Mouse (Mus musculus) CD8-positive naive resting alpha-beta T cell, adult 2 months (primary cell): ENCODE data around the gene Cpne1.
A peak's percentile ranks its signal among the peaks of the same experiment; 100 is the strongest.
"Not testable (repeated sequence)": the region's sequence is repeated elsewhere in the genome, so short reads cannot be mapped to it uniquely, and the experiment has no call there.

Experiments used
- DNase-seq, 2 experiments: peaks; one replicate each; pipeline ENCODE4 v3.0.0; 2022; ENCODE audit warnings: low read depth in 2 of 2, low spot score in 2 of 2

Cpne1 gene

DNA sequence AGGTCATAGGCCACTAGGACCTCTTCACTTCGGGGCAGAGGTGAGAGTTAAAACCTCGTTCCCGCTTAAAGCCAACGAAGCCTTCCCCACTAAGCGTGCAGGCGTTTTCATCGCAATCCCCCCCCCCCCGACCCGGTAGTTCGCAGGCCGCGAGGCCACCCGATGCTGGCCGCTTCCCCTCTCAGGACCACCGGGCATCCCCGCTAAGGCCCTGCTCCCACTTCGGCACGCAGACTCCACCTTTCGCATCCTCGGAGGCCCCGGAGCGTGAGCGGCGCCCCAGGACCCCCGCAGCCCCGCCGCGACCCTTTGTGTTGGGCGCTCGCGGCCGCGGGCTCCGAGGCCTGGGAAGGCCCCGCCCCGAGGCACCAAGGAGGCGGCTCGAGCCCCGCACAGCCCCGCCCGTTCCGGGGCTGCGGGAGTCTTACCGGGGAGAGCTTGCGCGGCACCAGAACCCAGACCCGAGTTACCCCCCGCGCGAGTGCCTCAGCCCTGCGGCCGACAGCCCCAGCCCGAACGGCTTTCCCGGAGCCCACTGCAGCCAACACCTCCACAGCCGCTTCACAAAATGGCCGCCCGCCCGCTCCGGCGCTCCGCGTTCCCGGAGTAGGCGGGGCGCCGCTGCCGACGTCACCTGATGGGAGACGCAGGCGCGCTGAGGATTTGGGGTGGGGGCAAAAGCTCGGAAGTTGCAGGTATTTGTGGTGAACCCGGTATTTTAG lies at the start of gene Cpne1, which contains the start of gene Rbm12:
Gene Cpne1 (minus strand): TSS at position 608 of the 722 bp plus-strand sequence.
Gene Rbm12 (minus strand): TSS at position 621 of the 722 bp plus-strand sequence.
- DNase-seq: peak; percentile 88 to 94

DNA sequence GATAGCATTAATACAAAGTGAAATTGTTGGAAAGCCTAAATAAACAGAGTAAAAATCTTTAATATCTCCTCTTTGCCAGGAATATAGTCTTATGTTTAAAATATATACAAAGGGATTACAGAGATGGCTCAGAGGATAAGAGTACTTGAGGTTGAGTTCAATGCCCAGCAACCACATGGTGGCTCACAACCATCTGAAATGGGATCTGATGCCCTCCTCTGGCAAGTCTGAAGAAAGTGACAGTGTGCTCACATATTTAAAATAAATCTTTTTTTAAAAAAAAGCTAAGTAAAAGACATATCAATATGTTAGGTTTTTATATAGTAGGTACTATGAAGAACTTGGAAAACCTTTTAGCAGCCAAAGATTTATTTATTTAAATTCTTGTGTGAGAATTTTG lies 39.8 kb upstream of the Cpne1 start:
- no peak for DNase-seq

DNA sequence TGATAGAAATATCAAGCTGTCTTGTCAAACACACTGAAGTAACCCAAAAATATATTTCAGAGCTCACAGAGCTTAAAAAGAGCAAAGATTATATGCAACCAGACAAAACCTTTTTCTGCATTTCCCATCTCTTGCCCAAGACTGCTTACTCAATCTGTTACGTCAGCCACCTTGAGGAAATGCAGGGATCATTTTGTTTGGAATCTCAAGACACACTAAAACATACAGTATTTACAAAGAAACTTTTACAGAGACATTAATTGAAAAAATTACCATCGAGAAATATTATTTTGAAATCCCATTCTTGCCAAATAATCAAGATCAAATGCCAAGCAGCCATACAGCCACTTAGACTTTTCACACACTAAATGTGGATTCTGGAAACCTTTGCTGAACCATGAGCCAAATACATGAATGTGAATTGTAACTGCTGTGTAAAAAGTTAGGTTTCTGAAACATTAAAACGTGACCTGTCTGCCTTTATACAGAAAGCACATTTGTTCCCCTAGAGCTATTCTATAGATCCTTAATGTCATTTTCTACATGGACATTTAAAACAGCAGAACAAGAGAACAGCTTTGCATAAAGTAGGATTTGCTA lies 35.7 kb upstream of the Cpne1 start:
- DNase-seq: no peak

DNA sequence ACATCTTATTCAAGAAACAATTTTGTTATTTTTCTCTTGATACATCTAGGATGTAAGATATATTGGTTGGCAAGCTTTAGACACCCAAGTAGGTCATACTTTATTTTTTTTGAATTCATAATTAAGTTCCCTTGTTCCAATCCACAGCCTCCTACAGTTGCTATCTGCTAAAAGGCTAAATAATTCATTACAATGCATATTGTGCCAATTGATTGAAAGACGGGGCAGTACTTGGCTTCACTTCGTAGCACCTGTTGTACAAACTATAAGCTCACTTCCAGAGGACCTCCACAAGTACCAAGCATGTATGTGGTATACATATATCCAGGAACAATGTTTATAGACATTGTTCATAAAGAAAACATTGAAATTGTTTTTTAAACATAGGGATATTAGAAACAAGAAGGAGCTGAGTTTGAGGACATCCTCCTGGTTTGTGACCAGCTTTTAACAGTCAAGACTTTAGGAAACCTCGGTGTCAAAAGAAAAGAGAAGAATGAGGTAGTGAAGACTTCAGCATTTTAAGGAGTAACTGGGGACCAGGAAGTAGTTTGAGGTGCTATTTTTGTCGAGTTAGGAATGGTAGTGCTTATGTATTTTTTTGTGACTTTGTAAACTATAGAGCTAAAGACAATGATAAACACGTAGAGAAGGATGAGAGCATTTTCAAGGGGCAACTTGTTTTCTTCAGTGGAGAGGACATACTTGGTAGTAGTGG lies 34.7 kb upstream of the Cpne1 start:
- no peak for DNase-seq

DNA sequence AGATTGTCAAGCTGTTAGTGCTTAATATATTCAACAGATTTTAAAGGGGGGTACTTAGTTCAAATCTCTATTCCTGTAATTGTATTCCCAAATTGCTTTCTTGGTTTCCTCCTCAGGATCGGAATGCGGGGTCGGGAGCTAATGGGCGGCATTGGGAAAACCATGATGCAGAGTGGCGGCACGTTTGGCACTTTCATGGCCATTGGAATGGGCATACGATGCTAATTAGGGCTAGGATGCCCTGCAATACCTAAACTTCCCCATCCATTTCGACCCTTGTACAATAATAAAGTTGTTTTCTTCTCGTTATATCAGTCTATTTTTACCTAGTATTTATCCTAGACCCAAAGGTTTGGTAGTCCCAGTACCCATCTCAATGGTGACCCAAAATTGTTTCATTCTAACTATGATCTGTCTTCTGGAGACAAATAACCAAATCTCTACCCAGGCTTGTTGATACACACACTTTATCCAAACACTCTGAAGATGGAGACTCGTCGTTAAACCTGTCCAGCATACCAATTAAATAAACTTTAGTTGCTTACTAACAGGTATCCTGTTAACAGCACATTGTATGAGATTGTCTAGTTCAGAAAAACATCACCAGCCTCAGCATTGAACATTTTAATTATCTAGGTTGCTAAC lies 33.8 kb upstream of the Cpne1 start:
- no peak for DNase-seq

DNA sequence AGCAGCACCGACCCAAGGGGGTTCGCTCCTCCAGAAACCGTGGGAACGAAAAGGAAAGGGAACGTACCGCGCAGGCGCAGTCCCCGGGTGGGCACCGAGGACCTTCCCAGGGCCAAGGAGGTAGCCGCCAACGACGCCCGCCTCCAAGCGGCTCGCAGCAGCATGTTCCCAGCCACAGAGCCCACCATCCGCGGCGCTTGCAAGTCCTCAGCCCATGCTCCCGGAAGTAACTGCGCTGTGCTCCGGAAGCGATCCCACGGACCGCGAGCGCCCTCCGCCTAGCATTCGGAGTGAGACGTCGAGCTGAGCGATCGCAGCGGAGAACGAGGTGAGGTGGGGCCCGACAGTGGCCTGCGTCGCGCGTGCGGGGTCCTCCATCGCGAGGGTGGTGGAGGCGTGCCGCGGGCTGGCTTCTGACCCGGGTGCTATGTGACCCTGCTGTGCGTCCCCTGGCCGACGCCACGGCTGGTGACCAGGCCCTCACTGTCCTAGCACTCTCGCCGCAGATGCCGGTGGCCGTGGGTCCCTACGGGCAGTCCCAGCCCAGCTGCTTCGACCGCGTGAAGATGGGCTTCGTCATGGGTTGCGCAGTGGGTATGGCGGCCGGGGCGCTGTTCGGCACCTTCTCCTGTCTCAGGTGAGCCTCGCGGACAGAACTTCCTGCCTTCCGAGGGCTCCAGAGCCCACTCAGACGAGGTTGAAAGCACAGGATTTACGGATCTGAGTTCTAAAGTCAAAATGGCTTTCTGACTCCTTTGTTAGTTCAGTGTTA lies 32.4 kb upstream of the Cpne1 start, which contains the start of the genes Romo1 and Nfs1:
Gene Romo1 (plus strand): TSS at position 87 of the 772 bp plus-strand sequence.
Gene Nfs1 (minus strand): TSS at position 234 of the 772 bp plus-strand sequence.
- DNase-seq: peak; percentile 86 to 91

DNA sequence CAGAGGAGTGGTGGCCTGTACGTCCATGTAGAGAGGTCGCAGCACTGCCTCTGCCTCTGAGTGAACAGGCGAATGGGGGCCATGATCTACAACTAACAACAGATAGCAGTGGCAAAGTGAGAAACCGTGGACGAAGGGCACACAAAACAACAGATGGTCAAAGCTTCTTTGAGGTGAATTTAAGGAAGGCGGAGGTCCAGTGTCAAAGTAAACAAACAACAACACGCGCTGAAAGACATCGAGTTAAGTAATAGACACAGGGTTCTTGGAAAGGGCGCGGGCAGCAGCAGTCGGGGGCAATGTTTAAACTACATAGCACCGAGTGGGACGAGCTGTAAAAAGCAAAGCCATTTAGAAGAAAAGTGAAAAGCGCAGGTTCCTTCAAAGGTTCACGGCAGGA lies 31.6 kb upstream of the Cpne1 start:
- DNase-seq: no peak

DNA sequence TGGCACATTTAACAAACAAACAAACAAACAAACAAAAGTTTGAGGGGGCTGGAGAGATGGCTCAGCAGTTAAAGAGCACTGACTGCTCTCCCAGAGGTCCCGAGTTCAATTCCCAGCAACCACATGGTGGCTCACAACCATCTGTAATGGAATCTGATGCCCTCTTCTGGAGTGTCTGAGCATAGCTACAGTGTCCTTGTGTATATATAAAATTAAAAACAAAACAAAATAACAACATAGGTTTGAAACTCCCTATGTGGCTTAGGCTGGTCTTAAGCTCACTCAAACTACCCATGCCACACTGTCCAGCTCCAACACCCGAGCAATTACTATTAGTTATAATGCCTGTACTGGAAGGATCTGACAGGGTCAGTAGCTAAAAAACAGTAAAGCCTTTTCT lies 31.1 kb upstream of the Cpne1 start:
- DNase-seq: no peak

DNA sequence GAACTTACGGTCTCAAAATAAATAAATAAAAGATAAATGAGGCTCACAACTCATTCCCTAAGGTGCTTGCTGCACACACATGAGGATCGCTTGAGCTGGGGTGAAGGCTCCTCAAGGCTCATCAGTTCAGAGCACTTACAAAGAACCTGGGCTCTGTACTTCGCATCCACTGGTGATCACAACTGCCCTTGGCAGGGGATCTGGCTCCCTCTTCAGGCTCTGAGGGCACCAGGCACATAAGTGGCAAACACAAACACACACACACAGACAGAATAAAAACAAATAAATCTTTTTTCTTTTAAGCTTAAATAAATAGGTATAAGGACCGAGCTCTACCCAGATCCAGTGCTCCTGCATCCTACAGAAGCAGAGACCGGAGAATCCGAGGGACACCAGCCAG lies 23.9 kb upstream of the Cpne1 start:
- no peak for DNase-seq

DNA sequence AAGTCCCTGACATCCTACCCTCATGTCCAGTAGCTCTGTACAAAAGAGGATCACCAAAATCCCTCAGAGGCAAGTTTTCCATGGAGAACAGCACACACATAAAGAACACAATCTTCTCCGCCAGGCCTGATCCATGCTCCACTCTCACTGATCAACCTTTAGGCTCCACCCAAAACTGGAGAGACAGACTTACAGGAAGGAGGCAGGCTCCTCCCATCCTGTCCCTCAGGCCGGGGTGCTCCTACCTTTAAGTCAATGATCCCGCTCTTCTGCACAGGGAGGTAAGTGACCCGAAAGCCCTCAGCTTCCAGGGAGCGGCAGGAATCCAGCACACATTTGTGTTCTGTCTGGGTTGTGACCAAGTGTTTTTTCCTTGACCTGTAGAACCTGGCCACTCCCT lies 22.4 kb upstream of the Cpne1 start:
- no peak for DNase-seq

DNA sequence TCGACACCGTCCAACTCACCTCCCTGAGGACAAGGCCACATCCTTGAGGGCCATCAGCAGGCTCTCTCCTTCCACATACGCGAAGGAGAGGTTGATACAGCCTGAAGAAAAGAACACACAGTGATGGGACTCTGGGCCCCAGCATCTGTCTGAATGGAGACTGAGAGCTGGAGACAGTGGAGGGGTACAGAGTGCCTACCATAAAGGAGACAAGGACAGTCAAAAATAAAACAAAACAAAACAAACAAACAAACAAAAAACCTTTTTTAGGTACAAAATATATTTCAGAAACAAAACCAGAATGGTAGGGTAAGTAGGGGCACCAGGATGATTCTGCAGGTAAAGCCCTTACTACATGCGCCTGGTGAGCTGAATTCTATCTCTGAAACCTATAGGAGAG lies 15.2 kb upstream of the Cpne1 start, which contains the start of gene Gm28036:
Gene Gm28036 (minus strand): TSS at position 101 of the 400 bp plus-strand sequence.
- DNase-seq: no peak

DNA sequence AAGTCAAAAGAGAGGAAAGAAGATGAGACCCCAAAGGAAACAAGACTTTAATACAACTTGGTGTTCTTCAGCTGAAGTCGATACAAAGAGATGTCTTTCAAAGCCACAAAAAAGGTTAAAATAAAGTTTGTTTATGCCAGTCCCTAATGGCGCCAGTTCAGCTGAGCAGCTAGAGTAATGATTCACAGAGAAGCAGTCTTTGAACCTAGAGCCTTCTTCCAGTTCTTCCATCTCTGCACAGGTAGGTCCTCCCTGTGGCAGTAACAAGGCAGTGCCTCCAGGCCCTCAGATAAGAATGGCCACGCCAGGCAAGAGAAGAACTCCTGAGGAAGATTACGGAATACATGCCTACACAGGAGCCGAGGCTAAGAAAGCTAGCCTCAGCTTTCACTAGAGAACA lies 12.0 kb upstream of the Cpne1 start:
- DNase-seq: no peak

DNA sequence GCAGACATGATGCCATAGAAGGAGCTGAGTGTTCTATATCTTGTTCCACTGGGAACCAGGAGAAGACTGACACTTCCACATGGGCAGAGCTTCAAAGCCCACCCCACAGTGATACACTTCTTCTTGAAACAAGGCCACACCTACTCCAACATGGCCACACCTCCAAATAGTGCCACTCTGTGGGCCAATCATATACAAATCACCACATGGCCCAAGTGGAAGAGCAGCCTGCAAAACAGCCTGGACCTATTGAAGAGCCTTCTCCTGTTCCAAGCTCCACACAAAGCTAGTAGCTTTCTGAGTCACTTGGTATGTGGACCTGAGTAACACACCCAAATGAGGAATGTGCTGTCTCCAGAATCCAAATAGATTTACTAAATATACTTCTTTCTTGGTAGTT lies 7.8 kb upstream of the Cpne1 start:
- DNase-seq: no peak

DNA sequence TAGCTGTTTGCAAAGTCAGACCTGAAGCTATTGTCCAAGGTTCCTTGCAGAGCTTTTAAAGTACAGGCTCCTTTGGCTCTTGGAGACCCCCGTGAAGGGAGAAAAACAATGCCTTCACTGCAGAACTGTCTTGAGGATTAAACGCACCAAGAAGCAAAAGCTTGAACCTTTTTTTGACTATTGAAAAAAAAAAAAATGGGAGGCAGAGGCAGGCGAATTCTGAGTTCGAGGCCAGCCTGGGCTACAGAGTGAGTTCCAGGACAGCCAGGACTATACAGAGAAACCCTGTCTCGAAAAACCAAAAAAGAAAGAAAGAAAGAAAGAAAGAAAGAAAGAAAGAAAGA lies 287 bp upstream of the Cpne1 start:
- not testable (repeated sequence) for DNase-seq

DNA sequence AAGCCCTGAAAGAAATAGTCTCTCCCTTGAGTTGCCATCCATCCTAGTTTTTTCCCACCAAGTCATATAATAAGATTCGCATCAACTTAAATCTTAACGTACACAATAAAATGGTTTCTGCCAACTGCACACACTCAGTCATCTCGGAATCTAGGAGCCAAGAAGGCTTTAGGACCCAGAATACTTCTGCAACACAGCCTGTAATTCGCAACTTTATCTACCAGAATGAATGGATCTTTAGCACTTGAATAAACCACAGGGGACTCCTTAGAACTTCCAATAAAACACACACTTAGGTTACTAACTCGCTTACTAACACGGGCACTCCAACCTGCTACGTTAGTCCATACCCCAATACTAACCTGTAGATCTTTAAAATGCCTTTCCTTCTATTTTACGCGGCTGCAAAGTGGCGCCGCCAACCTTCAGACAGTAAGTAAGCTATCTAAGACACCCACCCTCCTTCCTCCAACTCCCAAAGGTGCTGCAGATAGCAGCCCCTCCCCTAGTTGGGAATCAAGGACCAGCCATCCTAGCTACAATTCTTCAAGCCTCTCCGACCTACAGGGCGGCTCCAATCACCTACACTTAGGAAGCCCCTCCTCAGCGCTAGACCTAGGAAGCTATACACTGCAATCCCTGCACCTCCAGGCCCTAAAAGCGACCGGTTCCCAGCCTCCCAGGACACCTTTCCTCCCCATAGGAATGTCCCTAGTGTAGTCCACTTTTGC lies 973 bp downstream of the Cpne1 start:
- peak in 1 of 2 experiments; percentile 20 for DNase-seq

DNA sequence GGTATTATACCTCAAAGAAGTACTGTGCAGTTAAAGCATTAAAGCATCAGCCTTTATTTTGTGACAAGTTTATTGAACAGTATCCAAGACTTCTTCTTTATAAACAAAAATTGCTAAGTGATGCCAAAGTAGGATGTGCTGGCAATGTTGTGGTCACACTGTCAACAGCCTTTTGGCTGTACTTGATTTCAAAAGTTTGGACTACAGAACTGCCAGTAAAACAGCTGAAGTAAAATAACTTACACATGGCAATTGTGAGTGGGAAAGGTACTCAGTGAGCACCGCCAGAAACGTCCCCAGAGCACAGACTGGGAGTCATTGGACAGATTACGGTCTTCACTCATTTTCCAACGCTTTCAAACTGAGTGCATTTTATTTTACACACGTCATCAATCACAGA lies 19.8 kb downstream of the Cpne1 start:
- DNase-seq: no peak

DNA sequence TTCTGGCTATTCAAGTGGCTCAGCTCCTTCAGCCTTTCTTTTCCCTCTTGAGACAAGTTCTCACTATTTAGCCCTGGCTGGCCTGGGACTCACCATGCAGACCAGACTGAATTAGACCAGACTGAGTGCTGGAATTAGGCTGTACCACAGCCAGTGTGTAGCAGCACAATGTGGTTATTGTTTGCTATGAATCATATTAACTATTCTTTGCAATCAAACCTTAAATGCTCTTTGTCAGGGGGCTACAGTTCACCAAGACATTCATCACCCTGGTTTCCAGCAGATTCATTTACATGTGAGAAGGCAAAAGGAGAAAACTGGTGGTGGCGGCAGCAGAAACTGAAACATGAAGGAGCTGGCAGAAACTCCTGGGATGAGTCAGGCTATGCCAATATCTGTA lies 22.0 kb downstream of the Cpne1 start:
- DNase-seq: no peak

DNA sequence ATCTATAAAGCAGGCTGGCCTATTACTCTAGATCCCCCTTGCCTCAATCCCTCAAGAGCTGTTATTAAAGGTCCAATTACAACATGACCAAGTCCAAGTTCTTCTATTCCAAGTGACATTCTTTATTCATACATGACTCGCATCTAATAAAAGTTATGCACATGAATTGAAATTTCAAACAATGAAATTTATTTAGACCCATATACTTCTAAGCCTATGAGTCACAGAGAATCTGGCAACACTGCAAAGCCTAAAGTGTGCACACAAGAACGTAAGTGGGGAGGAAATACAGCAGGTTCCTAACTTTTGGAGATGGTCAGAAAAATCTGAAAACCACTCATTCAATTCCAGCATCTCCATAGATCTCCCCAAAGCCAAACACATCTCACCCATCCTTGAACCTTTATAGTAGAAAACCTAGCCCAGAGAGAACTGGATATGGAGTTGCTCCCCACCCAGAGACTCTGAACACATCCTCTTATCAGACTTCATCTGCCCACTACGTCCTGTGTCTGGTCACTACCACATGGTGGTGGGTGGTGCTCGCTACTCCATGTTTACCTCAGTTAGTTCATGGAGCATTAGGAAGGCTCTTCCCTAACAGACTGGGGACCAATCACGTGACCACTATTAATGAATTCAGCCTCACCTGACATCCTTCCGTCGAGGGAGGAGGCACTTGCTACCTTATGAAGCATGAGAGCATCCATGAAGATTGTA lies 24.2 kb downstream of the Cpne1 start:
- DNase-seq: no peak

DNA sequence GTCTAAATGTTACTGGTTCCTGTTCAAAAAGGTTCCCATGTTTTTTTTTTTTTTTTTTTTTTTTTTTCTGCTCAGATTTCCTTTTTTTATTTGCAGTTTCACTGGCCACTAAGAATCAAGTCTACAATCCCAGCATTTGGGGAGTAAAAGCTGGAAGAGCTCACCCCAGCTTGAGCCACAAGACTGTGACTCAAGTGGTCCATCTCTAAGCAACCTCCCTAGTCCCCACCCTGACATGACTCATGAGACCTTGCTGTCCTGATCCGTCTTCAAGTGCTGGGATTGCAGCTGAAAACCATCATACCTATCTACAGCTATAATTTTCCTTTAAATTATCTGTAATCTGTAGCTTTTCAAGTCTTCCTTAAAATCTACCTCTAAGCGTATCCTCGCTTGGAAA lies 27.2 kb downstream of the Cpne1 start:
- DNase-seq: no peak

DNA sequence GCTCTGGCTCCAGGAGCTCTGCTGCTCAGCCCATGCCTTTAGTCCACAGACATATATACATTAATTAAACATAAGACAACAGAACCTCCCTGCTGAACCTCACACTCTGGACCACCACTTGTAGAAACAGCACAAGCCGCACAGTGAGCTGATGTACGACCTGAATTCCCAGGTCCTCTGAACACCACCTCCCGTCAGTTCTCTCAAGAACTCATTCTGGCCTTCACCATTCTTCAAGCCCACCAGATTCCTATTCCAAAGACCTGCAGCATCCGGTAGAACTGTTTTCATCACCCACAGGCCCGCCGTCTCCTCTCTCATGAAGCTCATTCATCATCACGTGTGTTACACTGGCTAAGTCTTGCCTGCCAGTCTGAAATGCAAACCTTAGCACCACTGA lies 31.4 kb downstream of the Cpne1 start:
- DNase-seq: no peak
